Mouse (Mus musculus): ENCODE data around the gene Brwd1.

DNA sequence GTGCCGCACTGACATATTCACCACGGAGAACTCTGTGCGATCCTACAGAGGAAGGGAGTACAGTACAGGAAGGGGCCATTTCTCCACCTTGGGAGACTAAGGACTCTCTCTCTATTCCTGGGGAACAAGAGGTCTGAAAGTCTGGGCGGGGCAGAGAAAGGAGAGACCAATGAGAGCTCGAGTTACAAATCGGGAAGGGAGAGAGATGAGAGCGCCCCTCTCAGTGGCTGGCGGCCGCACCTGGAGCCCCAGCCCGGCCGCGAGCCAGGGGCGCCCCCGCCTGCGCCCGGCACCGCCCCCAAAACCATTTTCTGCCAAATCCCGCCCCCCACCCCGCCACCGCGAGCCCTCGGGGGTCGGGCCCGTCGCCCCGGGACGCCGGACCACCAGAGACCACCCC is 995 bp downstream of the Brwd1 start:
- TF ChIP-seq CTCF (IDR thresholded peaks at IDR 0.05; ENCODE audit: extremely low read depth, insufficient read length, insufficient replicate concordance, low read depth, low read length) = no peak
- TF ChIP-seq POLR2A (IDR thresholded peaks at IDR 0.05; ENCODE audit: low read depth, low read length) = no peak

All from small intestine, adult 2 months (tissue).